Mouse (Mus musculus): ENCODE measurements at regions not wholly inside any gene's neighbourhood (a gene's known extent, or its start where the extent isn't known, plus 50 kb on each side); places are given as distances from the start of the nearest gene placed in this dataset.
"Not testable (repeated sequence)": the region's sequence is repeated elsewhere in the genome, so short reads cannot be mapped to it uniquely, and the experiment has no call there.

GRCm38 (mm10) chr8:86318531-86318930 lies 262.0 kb downstream of the Abcc12 start:
- no peak for ATAC-seq (replicated peaks in 1 of 2; ENCODE audit: insufficient read depth in 1 of 2, low FRiP score in 2 of 2, low TSS enrichment in 1 of 2, low read depth in 1 of 2, poor library complexity in 2 of 2, severe bottlenecking in 2 of 2)

GRCm38 (mm10) chr8:86316236-86316635 lies 264.2 kb downstream of the Abcc12 start:
- no peak for ATAC-seq (replicated peaks in 1 of 2; ENCODE audit: insufficient read depth in 1 of 2, low FRiP score in 2 of 2, low TSS enrichment in 1 of 2, low read depth in 1 of 2, poor library complexity in 2 of 2, severe bottlenecking in 2 of 2)

DNA sequence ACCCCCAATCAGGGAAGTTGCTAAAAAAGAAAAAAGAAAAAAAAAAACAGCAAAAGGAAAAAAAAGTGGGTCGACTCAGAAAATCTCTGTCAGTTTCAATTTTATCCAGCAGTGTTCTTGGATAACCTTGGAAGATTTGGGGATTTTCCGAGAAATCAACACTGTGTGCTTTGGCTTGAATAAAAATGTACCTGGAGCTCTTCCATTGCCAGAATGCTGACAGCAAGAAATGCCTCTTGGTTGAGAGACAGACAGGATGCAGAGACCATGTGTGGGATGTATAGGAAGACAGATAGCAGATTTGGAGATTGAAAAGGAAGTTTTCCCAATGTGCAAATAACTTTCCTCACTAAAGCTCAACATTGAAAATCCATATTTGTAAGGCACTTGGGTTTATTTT lies 271.0 kb downstream of the Abcc12 start:
- ATAC-seq (replicated peaks in 1 of 2; ENCODE audit: insufficient read depth in 1 of 2, low FRiP score in 2 of 2, low TSS enrichment in 1 of 2, low read depth in 1 of 2, poor library complexity in 2 of 2, severe bottlenecking in 2 of 2), result no peak

DNA sequence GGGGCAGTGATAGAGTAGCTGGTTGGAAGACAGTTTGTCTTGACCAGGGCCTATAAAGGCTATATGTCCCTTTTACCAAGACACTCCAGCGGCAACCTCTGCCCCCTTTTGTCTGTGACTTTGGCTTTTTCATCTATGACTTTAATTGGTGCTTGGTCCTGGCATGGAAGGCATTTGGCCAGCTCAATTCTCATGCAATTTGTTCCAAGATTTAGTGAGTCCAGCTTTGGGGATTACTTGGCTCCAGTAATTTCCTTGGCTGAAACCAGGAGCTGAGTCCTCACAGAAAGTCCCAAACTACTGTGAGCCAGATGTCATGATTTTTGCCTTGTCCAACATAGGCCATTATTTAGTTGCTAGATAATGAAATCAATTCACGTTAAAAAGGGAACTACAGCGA lies 273.1 kb downstream of the Abcc12 start:
- ATAC-seq (replicated peaks in 1 of 2; ENCODE audit: insufficient read depth in 1 of 2, low FRiP score in 2 of 2, low TSS enrichment in 1 of 2, low read depth in 1 of 2, poor library complexity in 2 of 2, severe bottlenecking in 2 of 2), result no peak

DNA sequence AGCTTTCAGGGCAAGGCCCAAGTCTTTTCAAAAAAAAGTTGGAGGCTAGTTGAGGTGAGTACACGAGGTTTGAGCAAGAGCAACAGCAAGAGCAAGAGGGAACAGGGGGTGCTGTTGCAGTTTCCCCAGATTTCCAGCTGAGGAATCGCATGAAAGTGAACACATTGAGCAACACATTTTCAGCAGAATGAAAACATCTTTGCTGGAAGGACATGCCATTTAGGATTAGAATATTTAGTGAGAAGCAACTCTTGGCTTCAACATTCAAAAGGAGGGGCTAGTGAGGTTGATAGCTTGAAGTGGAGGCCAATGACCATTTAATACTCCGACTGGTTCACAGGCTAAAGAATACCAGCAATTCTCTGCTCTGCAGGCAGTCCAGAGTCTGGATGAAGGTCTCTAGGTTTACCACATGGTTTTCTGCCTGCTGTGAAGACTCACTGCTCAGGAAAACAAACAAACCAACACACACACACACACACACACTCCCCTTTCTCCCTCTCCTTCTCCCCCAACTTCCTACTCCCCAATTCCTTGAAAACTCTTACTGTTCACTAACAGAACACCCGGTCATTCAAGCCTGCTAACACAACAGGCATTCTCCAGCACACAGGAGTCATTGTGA lies 278.5 kb downstream of the Abcc12 start:
- no peak for ATAC-seq (replicated peaks in 1 of 2; ENCODE audit: insufficient read depth in 1 of 2, low FRiP score in 2 of 2, low TSS enrichment in 1 of 2, low read depth in 1 of 2, poor library complexity in 2 of 2, severe bottlenecking in 2 of 2)

GRCm38 (mm10) chr8:86288713-86289384 lies 291.6 kb downstream of the Abcc12 start:
- no peak for ATAC-seq (replicated peaks in 1 of 2; ENCODE audit: insufficient read depth in 1 of 2, low FRiP score in 2 of 2, low TSS enrichment in 1 of 2, low read depth in 1 of 2, poor library complexity in 2 of 2, severe bottlenecking in 2 of 2)

- ATAC-seq (replicated peaks in 1 of 2; ENCODE audit: insufficient read depth in 1 of 2, low FRiP score in 2 of 2, low TSS enrichment in 1 of 2, low read depth in 1 of 2, poor library complexity in 2 of 2, severe bottlenecking in 2 of 2), result no peak
Measured at GRCm38 (mm10) chr8:86282922-86283321, 297.6 kb downstream of the Abcc12 start.

GRCm38 (mm10) chr8:86280093-86280721 lies 300.3 kb downstream of the Abcc12 start:
- no peak for ATAC-seq (replicated peaks in 1 of 2; ENCODE audit: insufficient read depth in 1 of 2, low FRiP score in 2 of 2, low TSS enrichment in 1 of 2, low read depth in 1 of 2, poor library complexity in 2 of 2, severe bottlenecking in 2 of 2)

GRCm38 (mm10) chr8:86275699-86276098 lies 304.8 kb downstream of the Abcc12 start:
- ATAC-seq (replicated peaks in 1 of 2; ENCODE audit: insufficient read depth in 1 of 2, low FRiP score in 2 of 2, low TSS enrichment in 1 of 2, low read depth in 1 of 2, poor library complexity in 2 of 2, severe bottlenecking in 2 of 2), result no peak

GRCm38 (mm10) chr8:86273811-86274210 lies 306.7 kb downstream of the Abcc12 start:
- ATAC-seq (replicated peaks in 1 of 2; ENCODE audit: insufficient read depth in 1 of 2, low FRiP score in 2 of 2, low TSS enrichment in 1 of 2, low read depth in 1 of 2, poor library complexity in 2 of 2, severe bottlenecking in 2 of 2), result no peak

GRCm38 (mm10) chr8:86272626-86273025 lies 307.9 kb downstream of the Abcc12 start:
- no peak for ATAC-seq (replicated peaks in 1 of 2; ENCODE audit: insufficient read depth in 1 of 2, low FRiP score in 2 of 2, low TSS enrichment in 1 of 2, low read depth in 1 of 2, poor library complexity in 2 of 2, severe bottlenecking in 2 of 2)

DNA sequence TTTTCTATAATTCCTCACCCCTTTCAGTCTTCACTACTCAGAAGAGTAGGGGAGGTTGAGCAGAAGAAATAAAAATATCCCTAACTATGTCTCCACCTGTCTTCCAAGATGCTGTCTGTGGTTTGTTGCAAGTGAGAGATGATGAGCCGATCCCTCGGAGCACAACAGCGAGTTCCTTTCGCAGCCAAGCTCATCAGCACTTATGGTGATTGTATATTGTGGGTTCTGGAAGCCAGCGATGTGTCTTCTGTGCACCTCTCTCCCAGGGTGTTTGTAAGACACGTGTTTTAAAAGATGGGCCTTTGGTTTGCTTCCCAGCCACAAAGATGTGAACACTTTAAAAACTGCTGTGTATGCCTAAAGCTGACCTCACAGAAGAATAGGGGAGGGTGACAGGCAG lies 309.0 kb downstream of the Abcc12 start:
- no peak for ATAC-seq (replicated peaks in 1 of 2; ENCODE audit: insufficient read depth in 1 of 2, low FRiP score in 2 of 2, low TSS enrichment in 1 of 2, low read depth in 1 of 2, poor library complexity in 2 of 2, severe bottlenecking in 2 of 2)

DNA sequence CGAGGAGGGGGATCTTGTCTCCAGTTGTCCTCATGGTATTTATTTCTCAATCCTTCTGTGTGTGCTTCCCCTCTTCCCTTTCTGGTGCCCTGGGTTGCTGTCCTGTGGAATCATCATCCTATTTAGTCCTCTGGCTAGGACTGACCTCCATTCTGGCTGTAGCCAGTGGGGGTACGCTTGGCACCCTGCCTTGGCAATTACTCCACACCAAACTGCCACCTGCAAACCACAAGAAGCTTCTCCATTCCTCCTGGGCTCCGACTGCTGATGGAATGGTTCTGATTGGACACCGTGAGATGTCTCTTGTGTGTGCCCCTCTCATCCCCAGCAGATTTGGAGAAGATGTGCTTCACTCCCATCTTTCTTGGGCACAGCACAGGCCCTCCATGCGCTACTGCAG lies 322.5 kb downstream of the Abcc12 start:
- no peak for ATAC-seq (replicated peaks in 1 of 2; ENCODE audit: insufficient read depth in 1 of 2, low FRiP score in 2 of 2, low TSS enrichment in 1 of 2, low read depth in 1 of 2, poor library complexity in 2 of 2, severe bottlenecking in 2 of 2)

GRCm38 (mm10) chr8:86255431-86255830 lies 325.1 kb downstream of the Abcc12 start:
- ATAC-seq (replicated peaks in 1 of 2; ENCODE audit: insufficient read depth in 1 of 2, low FRiP score in 2 of 2, low TSS enrichment in 1 of 2, low read depth in 1 of 2, poor library complexity in 2 of 2, severe bottlenecking in 2 of 2), result no peak

- no peak for ATAC-seq (replicated peaks in 1 of 2; ENCODE audit: insufficient read depth in 1 of 2, low FRiP score in 2 of 2, low TSS enrichment in 1 of 2, low read depth in 1 of 2, poor library complexity in 2 of 2, severe bottlenecking in 2 of 2)
Measured at GRCm38 (mm10) chr8:86254680-86255079, 325.8 kb downstream of the Abcc12 start.

- ATAC-seq (replicated peaks in 1 of 2; ENCODE audit: insufficient read depth in 1 of 2, low FRiP score in 2 of 2, low TSS enrichment in 1 of 2, low read depth in 1 of 2, poor library complexity in 2 of 2, severe bottlenecking in 2 of 2), result no peak
Measured at GRCm38 (mm10) chr8:86252696-86253355, 327.7 kb downstream of the Abcc12 start.

DNA sequence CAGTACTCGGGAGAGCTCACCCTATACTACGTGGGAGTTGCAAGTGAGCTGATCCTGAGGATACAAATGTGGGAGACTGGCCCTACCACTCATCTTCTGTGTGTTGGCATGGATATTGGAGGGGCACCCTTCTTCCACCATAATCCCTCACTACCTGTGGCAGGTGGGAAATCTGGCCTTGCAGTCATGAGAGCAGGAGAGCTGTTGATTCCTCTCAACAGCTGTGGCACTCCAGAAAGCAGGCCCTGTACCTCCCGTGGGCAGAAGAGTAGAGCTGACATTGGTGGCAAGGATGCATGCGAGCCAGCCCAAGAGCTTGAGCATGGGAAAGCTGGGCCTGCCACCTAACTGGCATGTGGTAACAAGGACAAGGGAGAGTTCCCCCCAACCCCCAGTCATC lies 345.8 kb downstream of the Abcc12 start:
- ATAC-seq (replicated peaks in 1 of 2; ENCODE audit: insufficient read depth in 1 of 2, low FRiP score in 2 of 2, low TSS enrichment in 1 of 2, low read depth in 1 of 2, poor library complexity in 2 of 2, severe bottlenecking in 2 of 2), result no peak

- not testable (repeated sequence) for ATAC-seq (replicated peaks in 1 of 2; ENCODE audit: insufficient read depth in 1 of 2, low FRiP score in 2 of 2, low TSS enrichment in 1 of 2, low read depth in 1 of 2, poor library complexity in 2 of 2, severe bottlenecking in 2 of 2)
Measured at GRCm38 (mm10) chr8:86231994-86232393, 348.5 kb downstream of the Abcc12 start.

All from hematopoietic stem cell, adult 5-6 weeks (primary cell).